Mouse (Mus musculus) retina, postnatal 1 day (tissue): ENCODE results near the gene Clp1.

Source experiments
- DNase-seq: peaks from one replicate; pipeline ENCODE4 v3.0.0-alpha.2; 2012

Gene Clp1

DNA sequence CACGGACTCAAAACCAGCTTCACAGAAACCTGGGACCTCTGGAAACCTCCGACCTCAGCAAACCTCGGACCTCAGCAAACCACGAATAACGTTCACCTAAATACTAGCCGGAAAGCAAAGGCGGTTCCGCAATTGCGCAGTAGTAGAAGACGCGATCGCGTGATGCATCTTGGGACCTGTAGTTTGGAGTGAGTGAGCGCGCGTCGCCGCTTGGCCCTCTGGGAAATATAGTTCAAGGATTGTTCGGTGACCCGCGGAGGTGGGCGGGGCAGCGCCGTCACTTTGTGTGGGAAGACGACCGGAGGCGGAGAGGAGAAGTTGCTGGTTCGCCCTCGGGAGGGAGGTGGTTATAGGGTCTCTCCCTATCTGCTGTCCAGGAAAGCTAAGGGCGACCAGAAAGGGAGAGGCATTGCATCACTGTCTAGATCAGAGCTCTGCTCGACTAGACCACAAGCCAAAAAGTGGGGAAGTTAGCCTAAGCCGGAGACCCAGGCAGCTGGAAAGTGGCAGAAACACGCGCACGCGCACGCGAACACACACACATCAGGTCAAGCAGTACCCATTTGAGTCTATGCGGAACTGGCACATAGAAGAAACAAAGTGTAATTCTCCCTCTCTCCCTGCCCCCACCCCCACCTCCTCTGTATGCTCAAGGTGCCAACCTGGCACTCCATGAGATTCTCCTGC is at the start of gene Clp1:
TSS of gene Clp1 (minus strand) at position 179 of the 687 bp plus-strand sequence.
- peak; percentile 99 for DNase-seq

DNA sequence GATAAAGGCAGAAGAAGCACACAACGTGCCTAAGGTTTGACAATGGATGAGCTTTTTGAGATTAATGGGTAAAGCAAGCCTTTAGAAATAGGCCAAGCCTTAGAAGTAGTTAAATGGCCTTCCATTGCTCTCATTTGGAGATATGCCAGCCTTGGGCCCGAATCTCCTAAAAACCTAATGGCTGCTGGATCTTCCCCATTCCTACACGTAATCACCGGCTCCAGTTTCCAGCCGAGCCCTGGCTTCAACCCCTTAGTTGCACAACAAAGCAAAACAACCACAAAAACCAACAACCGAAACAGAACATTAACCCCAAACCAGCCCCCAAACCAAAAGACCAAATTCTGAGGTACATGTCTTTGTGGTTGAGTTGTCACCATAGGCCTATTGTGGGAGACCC is 48.5 kb upstream of the Clp1 start:
- no peak for DNase-seq

DNA sequence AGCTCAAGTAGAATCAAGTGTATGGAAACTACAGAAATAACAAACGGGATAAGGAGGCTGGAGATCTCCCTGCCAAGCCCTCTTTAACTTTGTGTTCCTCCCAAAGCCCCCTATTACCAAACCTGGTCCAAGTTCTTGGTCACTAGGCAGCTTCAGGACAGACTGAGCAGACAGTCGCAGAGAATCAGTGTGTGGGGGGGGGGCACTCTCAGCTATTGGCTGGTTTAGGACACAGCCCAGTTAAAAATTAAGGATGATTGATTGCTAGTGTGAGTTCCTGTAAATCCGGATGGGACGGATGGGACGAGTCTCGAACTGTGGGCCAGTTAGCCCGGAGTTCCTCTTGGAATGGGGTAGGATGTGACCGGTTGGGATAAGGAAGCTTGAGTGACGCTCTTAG is 48.1 kb upstream of the Clp1 start, which contains the start of gene Serping1:
TSS of gene Serping1 (minus strand) at position 204 of the 400 bp plus-strand sequence.
- no peak for DNase-seq

DNA sequence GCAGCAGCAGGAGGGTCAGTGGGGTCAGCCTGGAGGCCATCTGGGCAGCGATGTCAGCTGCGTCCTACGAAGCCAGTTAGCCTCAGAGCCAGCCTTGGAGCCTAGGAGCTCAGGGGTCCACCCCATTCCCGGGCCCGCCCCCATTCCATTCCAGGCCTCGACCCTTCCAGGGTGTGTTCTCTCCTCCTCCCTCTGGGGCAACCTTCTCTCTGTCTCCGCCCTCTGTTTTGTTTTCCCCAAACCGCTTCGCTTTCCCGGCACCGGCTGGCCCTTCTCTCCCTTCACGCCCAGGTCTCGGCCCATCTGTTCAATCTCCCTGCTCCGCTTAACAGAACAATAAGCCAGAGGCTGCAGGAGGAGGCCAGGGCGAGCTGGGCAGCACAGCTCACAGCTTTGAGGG is 47.6 kb upstream of the Clp1 start:
- peak; percentile 94 for DNase-seq

DNA sequence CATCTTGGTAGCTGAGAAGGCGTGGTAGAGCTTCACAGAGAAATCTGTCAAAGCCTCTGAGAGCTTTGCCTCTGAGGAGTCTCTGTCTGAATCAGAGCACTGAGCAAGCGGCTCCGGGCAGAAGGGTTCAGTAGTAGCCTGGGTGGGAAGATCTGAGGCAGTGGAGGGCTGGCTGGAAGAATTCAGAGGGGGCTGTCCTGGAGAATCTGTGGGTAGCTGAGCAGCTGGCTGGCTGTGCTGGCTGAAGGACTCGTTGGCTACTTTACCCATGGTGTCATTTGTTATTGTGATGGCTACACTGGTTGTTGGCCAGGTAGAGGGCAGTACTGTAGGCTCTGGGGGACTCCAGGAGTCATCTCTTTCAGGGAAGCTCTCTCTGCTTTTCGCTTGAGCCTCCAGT is 46.0 kb upstream of the Clp1 start:
- no peak for DNase-seq

DNA sequence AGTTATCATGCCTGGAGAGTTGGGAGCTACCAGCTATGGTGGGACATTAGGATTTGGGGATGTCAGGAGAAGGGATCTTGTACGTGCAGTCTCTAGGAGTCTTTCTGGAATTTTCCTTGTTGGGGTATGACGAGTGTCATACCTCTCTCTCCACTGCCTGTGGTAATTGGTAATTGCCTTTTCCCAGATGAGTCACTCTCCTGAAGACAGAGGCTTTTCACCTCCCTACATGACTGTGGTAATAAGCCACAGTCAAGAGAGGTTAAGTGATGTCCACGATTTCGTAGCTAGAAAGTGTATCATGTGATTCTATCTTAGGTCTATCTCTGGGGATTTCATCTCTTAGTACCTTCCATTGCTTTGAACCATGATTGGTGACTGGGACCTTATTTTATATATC is 45.3 kb upstream of the Clp1 start:
- DNase-seq: no peak

DNA sequence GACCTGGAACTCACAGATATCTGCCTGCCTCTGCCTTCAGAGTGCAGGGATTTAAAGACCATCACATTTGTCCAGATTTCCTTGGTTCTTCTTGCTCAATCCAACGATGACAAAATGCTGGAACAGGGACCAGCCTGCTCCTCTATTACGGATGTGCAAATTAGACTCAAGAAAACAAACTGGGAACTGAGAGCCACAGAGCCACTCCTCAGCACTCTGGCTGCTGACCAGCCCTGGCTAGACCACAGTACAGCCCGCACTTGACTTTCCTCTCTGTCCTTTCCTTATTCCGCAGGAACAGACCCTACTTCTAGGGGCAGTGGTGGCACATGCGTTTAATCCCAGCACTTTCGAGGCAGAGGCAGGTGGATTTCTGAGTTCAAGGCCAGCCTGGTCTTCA is 43.4 kb upstream of the Clp1 start:
- no peak for DNase-seq

DNA sequence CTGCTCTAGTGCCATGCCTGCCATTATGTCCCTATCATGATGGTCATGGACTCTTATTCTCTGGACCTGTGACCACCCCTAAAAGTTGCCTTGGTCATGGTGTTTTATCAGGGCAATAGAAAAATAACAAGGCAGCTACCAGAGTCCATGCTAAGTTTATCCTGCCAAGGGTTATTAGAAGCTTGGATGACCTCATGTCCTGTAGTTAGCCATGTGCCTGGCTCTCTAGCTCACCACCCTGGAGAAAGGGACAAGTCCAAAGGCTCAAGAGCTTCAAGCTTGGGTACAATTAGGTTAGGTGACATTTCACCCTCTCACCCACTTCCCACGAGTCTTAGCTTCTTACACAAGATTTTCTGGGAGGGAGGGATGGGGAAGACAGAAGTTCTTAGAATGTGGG is 35.7 kb upstream of the Clp1 start:
- peak; percentile 64 for DNase-seq

DNA sequence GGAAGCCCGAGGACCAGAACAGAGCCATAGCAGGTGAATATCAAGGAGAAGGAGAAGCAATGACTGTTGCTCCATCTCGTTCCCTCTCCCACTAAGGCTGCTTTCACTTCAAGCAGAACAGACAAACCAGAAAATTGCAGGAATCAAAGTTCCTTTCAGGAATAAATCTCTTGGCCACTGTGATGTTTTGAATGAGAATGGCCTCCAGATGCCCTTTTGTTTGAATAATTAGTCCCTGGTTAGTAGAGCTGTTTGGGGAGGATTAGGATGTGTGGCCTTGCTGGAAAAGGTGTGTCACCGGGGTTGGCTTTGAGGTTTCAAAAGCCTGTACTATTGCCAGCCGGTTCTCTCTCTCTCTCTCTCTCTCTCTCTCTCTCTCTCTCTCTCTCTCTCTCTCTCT is 35.1 kb upstream of the Clp1 start:
- DNase-seq: no peak

DNA sequence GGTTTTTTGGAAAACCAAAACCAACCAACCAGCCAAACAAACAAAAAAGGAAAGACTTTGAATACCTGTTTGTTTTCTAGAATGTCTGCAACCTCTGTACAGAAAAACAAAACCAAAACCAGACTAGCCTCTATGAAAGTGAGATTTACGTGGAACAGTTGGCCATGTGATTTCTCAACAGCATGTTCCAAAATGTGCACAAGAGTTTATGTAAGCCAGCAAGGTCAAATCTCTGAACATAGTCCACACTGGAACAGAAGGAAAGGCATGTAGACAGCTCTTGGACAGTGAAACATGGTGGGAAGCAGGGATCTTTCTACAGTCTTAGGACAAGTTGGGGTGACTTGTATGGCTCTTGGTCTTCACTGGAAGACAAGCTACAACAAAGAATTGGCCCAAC is 34.7 kb upstream of the Clp1 start:
- no peak for DNase-seq

DNA sequence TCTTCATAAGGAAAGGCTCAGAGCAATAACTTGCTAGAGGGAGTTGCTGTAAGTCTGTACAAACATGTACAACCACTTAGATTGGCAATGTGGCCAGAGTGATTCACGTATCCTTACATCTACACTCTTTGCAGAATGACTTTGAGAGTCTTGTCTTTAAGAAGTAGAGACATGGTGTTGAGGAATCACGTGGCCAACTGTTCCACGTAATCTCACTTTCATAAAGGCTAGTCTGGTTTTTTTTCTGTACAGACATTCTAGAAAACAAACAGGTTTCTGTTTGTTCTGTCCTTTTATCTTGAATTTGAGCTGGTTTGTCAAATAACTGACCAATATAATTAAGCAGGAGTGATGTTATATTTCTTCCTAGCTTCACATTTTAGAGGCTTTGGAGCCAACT is 34.2 kb upstream of the Clp1 start:
- no peak for DNase-seq

DNA sequence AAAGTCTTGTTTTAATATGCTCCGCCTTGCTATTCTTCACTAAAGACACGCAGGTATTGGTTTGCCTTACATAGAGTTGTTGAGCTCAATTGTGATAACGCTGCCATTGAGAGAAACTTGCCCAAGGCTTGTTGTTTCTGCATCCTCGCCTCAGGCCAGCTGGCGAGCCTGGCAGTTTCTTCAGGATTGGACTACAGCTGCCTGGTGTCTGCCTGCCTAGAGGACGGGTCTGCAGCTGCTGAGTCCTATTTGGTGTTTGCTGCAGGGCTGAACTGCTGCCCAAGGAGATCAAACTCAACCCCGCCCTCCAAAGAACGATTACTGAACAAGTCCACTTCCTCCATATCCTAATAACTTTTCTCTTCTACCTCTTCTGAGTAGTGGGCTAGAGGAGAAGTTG is 33.6 kb upstream of the Clp1 start:
- DNase-seq: no peak

DNA sequence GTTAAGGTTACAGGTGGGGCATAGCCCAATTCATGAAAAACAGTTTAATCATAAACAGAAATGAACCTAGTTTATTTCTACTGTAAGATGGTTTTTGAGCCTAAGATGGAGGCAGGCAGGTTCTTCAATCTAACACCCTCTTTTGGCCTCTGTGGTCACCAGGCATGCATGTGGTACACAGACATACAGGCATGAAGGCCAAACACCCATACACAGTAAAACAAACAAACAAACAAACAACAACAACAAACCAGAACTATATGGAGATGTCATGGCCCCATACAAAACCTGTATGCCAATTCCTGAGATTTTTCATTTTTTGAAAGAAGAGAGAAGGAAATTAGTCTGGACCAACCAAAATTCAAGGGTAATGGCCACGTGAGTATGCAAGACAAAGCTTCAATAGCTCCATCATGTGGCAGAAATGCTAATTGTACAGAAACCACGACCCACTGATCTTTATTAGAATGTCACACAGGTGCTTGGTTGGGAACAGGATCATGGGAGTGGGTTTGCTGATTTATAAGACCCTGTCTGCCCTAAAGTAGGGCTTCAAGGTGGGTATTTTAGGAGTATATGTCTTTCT is 31.5 kb upstream of the Clp1 start:
- DNase-seq: peak; percentile 83

DNA sequence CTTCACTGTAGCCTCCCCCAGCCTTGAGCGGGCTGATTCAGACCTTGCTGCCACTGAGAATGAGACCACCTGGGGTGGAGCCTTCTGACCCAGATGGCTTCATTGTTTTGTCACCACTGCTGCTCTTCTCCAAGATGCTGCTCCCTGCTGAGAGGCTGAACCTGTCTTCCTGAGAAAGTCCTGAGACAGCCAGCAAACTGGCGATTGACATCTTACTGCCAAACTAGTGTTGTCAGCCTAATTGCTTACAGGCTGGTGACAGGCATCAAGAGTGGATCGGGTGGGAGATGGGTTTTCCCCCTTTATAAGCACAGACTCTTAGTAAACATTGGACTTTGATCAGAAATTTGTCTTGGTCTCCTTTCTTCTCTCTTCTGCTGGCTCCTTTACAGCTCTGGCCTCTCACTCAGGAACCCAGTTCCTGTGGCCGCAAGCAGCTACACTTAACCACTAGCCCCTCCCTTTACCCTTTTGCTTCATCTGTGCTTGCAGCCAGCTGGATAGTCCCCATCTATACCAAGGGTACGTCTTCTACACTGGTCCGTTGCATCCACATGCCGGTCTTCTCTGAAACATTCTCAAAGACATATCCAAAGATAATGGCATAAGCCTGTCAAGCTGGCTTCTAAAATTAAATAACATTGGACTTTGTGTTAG is 30.0 kb upstream of the Clp1 start:
- no peak for DNase-seq

DNA sequence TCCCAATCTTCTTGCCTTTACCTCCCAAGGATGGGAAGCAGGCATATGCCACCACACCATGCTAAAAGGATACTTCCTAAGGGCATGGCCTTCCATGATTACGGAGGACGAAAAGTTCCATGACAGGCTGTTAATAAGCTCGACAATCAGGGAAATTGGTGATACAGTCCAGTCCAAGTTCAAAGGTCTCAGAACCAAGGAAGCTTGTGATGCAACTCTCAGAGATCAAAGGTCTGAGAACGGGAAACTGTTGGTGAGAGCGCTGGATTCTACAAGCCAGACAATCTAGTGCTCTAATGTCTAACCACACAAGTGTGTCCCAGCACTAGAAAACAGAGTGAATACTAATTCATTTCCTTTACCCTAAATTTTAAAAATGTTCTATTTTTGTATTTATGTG is 29.1 kb upstream of the Clp1 start:
- no peak for DNase-seq

DNA sequence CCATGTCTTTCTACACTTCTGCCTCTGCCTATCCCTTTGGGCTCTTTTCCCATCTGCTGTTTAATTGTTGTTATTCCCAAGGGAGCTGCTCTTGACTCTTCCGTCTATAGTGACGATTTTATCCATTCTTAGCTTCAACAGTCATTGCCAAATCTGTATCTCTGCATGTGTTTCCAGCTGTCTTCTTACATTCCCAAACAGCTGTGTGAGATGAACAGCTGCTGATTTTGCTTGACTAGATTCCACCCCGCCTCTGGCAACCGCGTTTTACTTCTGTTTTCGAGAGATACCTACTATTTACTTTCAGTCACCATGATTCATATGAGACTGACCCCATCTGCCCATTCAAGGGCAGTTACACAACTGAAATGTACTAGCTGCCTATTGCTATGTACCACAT is 23.0 kb upstream of the Clp1 start:
- no peak for DNase-seq

DNA sequence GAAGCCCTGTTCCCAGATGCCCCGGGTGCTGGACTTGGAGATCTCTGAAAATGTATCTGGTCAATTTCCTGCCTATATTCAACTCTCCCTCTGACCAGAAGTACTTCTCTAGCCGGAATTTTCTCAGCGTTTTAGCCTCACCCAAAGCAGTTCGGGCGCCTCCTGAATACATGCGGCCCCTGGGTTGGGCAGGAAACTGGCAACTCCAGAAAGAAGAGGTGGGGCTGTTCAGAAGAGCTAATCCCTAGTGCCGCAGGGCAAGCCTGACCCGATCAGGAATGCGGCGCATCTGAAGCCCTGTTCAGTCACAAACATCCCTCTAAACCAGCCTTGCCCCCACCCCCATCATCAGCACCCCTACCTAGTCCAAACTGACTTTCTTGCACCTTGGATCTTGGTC is 17.0 kb upstream of the Clp1 start:
- no peak for DNase-seq

DNA sequence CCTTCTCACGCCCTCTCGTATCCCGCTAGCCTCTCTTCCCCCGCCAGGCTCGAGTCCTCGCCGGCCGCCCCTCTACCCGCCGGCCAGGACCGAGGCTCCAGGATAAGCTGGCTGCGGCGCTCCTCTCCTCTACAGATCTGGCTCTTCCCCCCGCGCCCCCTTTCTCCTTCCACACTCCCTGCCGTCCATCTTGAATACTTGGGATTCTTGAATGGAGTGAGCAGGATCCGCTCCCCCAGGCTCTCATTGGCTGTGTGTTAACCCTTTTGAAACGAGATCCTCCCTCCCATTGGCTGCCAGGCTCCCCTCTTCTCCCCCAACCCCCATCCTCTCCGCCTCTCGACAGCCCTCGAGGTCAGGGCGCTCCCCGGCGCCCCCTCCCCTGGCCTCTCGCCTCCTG is 16.4 kb upstream of the Clp1 start, which contains the start of gene Gm19426:
TSS of gene Gm19426 (minus strand) at position 95 of the 400 bp plus-strand sequence.
- peak; percentile 98 for DNase-seq

DNA sequence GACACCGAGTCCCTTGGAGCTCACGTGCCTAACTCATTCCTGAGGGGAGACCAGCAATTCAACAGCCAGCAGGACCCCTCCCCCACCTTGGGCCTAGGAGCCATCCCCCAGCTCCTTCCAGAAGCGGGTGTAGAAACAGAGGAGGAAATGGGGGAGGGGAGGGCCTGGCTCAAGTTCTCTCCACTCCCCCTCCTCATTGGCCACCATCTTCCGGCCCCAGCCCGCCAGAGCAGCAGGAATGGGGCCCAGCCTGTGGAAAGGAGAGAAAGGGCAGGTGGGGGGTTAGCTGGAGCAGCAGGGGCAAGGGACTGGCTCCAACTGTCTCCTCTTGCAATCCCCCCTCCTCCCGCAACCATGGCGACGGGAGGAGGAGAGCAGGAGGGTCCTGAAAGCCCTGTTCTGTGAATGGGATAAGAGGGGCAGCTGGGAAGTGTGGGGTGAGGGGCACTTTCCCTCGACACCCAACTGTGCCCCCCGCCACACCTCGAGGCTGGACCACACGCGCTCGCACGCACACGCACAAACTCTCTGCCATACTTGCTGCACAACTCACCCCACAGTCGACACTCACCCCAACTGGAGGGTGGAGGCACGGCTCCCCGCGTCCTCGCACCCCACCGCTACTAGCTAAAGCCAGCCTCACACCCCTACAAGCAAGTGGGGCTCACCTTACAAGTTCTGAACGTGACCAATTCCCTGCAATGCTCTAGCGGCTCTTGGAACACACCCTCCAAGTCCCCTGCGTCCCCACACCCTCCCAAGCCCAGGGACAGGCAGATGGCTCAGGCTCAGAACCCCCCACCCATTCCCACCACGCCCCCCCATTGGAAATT is 15.5 kb upstream of the Clp1 start:
- DNase-seq: peak; percentile 95

DNA sequence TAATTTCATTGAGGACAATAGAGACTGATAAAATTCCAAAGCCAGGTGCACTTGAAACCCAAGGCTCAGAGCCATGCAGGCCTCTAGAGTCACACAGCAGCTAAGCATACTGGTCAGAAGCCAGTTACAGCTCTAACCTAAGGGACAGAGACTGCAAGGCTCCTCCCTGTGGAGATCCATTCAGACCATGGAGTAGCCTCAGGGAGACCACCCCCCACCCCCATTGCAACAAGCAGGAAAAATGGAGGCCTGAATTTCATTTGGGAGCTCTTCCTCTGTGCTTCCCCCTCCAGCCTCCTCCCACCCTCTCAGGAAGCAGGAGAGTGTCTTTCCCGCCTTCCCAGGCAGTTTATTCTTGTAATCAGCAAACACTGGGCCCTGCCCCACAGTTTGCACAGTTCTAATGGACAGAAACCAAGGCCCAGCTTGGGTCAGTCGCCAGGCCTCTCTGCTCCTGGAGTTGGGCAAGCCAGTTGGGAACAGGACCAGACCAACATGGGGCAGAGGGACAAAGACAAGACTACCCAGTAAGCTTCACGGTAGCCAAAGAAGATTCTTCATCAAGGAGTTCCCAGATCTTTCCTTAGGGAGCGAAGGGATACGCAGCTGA is 14.8 kb upstream of the Clp1 start:
- no peak for DNase-seq

DNA sequence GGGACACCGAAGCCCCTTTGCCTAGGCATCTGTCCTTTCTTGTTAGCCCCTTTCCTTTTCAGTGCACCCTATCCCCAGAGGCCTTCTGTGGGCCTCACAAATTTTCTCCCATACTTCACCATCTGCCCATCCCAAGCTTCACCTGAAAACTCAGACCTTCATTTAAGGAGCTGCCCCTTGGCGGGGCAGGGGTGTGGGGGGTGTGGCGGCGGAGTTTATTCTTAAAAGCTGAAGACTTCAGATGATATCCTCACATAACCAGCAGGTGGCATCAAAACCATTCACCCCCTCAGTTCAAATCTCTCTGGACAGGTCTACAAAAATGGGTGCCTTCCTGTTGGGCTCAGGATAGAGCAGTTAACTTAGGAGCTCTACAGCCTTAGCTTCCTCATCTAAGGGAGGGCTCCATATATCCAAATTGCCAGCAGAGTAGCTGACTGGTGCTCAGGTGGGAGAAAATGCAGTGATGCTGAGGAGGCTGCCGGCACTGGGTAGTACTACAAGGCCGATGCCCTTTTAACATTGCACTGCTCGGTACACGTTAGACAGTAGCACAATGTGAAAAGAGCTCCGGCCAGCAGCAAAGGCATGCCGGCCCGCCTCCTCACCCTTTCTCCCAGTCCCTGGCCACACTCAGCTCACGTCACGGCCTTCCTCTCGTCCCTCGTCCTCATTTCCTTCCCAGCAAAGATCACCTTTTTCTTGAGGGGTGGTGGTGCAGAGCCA is 13.6 kb upstream of the Clp1 start:
- peak; percentile 51 for DNase-seq

DNA sequence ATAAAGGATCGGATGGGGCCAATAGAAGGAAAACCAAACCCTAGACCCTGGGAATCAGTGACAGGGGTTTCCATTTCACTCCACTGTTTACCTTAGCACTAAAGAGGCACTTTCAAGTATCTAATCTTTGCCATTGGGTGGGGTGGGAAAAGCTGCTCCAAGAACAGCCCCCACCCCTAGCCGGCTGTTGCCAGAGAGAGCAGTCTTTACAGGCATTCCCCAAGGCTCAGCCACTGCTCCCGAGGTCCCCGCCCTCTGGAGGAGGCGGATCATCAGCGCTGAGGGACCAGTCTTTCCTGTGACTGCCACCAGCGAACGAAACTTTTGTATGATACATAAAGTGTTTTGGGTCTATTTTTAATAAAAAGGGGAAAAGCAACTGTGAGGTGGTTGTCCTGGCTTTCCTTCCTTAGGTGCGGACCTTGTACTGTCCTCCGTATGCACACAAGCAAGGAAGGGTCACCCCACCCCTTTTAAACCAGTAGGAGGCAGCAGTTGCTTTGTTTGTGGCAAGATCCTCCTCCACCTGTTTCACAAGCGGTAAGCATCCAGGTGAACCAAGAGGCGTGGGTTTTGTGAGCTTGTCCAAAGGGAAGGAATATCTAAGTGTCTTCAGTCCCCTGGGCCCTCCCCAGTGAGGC is 11.2 kb upstream of the Clp1 start:
- peak; percentile 68 for DNase-seq
